Mouse (Mus musculus): ENCODE results near the gene Psma3.

DNA sequence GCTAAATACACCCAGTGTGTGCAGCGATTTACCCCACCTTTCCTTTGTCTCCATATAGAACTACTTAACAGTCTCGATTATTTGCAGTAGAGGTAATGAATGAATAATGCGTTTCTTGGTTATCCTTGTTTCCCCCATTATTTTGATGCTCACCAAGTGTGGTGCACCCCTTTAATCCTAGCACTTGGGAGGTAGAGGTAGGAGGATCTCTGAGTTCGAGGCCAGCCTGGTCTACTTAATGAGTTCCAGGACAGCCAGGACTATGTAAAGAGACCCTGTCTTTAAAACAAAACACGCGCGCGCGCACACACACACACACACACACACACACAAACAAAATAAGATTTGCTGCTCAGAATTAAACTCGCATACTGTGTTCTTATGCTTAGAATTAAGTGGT, 985 bp downstream of the Psma3 start:
- TF ChIP-seq TCF12 (IDR thresholded peaks at IDR 0.05; ENCODE audit: insufficient read depth, poor library complexity, severe bottlenecking) = no peak
- no peak for TF ChIP-seq MAX (IDR thresholded peaks at IDR 0.05; ENCODE audit: low read depth)
- no peak for TF ChIP-seq USF1 (IDR thresholded peaks at IDR 0.05; ENCODE audit: low read depth)
- TF ChIP-seq MYOD1 (IDR thresholded peaks at IDR 0.05; ENCODE audit: control insufficient read depth in 1 of 3, insufficient read length in 2 of 3, low read depth in 2 of 3) = no peak
- no peak for TF ChIP-seq POLR2A (IDR thresholded peaks at IDR 0.05; ENCODE audit: insufficient read length, low read depth)
- no peak for TF ChIP-seq POLR2AphosphoS2 (IDR thresholded peaks at IDR 0.05; ENCODE audit: insufficient read length, low read depth)
- no peak for TF ChIP-seq E2F4 (IDR thresholded peaks at IDR 0.05; ENCODE audit: insufficient read depth)
- no peak for TF ChIP-seq SRF (IDR thresholded peaks at IDR 0.05; ENCODE audit: control insufficient read depth, insufficient read length, low read depth)

All from myocyte (in vitro differentiated cells).